8 mouse cellular contexts compared by ENCODE assay signal in the genomic region with DNA sequence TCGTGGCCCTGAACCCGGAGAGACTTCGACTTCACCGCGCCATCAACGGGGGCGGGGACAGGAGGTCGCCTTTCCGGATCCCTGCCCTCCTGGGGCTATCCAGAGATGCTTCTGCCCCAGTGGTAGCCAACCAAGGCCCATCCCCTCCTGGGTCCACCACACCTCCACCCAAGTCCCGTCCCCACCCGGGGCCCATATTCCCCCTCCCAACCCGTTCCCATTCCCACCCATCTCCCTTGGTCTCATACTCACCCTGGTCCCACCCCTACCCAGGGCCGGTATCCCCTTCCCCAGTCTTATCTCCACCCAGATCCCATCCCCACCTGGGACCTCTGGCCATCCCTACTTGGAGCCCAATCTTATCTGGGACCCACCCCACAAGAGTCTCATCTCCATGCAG. TPM values are rescaled to one million over a fixed set of nuclear protein-coding genes. Genes with fewer than 3 reads are reported as not detected.
DNase-seq lines count a peak whose midpoint lies in the region; ATAC-seq lines count a peak whose summit lies in the region.

No protein-coding gene starts in this region.

- 7% methylated on average over 13 of the region's 13 CpGs for WGBS in lung, embryonic 15.5 days
- WGBS in forebrain, embryonic 10.5 days: 4% methylated on average over 13 of the region's 13 CpGs
- WGBS in intestine, embryonic 16.5 days: 4% methylated on average over 13 of the region's 13 CpGs
- WGBS in neural tube, embryonic 13.5 days: 3% methylated on average over 13 of the region's 13 CpGs

- no peaks in the 10 kb centered on the region for H3K36me3 ChIP-seq in lung, embryonic 15.5 days
- H3K36me3 ChIP-seq in forebrain, embryonic 10.5 days (replicated peaks): no peaks in the 10 kb centered on the region
- no peaks in the 10 kb centered on the region for H3K36me3 ChIP-seq in intestine, embryonic 16.5 days (ENCODE audit: control insufficient read depth, insufficient read depth, low read length)
- H3K36me3 ChIP-seq in neural tube, embryonic 13.5 days: no peaks in the 10 kb centered on the region

- H3K27ac ChIP-seq in lung, embryonic 15.5 days: no peak overlapping the region
- peak overlapping the region; percentile 84 for H3K27ac ChIP-seq in forebrain, embryonic 10.5 days
- H3K27ac ChIP-seq in intestine, embryonic 16.5 days (ENCODE audit: low read length): no peak overlapping the region
- no peak overlapping the region for H3K27ac ChIP-seq in neural tube, embryonic 13.5 days (replicated peaks)

- H3K4me2 ChIP-seq in lung, embryonic 15.5 days: peak overlapping the region; percentile 67
- peak overlapping the region; percentile 93 for H3K4me2 ChIP-seq in intestine, embryonic 16.5 days (ENCODE audit: low read depth, low read length)
- peak overlapping the region; percentile 61 for H3K4me2 ChIP-seq in neural tube, embryonic 13.5 days

- peaks cover 22% of the 10 kb centered on the region for H3K4me1 ChIP-seq in lung, embryonic 15.5 days
- H3K4me1 ChIP-seq in forebrain, embryonic 10.5 days: peaks cover 30% of the 10 kb centered on the region
- peaks cover 16% of the 10 kb centered on the region for H3K4me1 ChIP-seq in intestine, embryonic 16.5 days (ENCODE audit: control insufficient read depth, insufficient read depth, low read length)
- H3K4me1 ChIP-seq in neural tube, embryonic 13.5 days (replicated peaks): peaks cover 25% of the 10 kb centered on the region

- H3K9me3 ChIP-seq in lung, embryonic 15.5 days: no peaks in the 10 kb centered on the region
- 0 out of 2 replicates have a peak, but pooled peaks cover 3% of the 10 kb centered on the region for H3K9me3 ChIP-seq in forebrain, embryonic 10.5 days
- no peaks in the 10 kb centered on the region for H3K9me3 ChIP-seq in intestine, embryonic 16.5 days (ENCODE audit: control insufficient read depth, low read length)
- no peaks in the 10 kb centered on the region for H3K9me3 ChIP-seq in neural tube, embryonic 13.5 days

- H3K4me3 ChIP-seq in lung, embryonic 15.5 days: peak overlapping the region; percentile 38
- peak overlapping the region; percentile 59 for H3K4me3 ChIP-seq in forebrain, embryonic 10.5 days
- peak overlapping the region; percentile 52 for H3K4me3 ChIP-seq in intestine, embryonic 16.5 days (ENCODE audit: low read length)
- peak overlapping the region; percentile 32 for H3K4me3 ChIP-seq in neural tube, embryonic 13.5 days

- no peak for DNase-seq in lung, postnatal 10 days
- no peak for DNase-seq in forebrain, embryonic 10.5 days (ENCODE audit: extremely low spot score, low spot score)
- DNase-seq in thymus, postnatal 14 days: no peak
- DNase-seq in urinary bladder, postnatal 36 days (ENCODE audit: low spot score in 2 of 2): no peak
- DNase-seq in layer of hippocampus, adult 11-12 months (ENCODE audit: low spot score): no peak

- H3K9ac ChIP-seq in lung, embryonic 15.5 days: peak overlapping the region; percentile 18; the same call in 1 of the 2 replicates
- peak overlapping the region; percentile 69 for H3K9ac ChIP-seq in intestine, embryonic 16.5 days (ENCODE audit: low read depth, low read length)
- H3K9ac ChIP-seq in neural tube, embryonic 13.5 days: peak overlapping the region; percentile 62

- peaks cover 12% of the 10 kb centered on the region for H3K27me3 ChIP-seq in lung, embryonic 15.5 days
- H3K27me3 ChIP-seq in forebrain, embryonic 10.5 days (ENCODE audit: poor library complexity, severe bottlenecking): peaks cover 33% of the 10 kb centered on the region
- H3K27me3 ChIP-seq in intestine, embryonic 16.5 days (replicated peaks; ENCODE audit: control insufficient read depth, insufficient read depth, low read length): no peaks in the 10 kb centered on the region; the same call in 1 of the 2 replicates
- no peaks in the 10 kb centered on the region for H3K27me3 ChIP-seq in neural tube, embryonic 13.5 days

- ATAC-seq in lung, embryonic 15.5 days (ENCODE audit: borderline replicate concordance, extremely low read depth, low FRiP score, low TSS enrichment): peak; percentile 16; the same call in 1 of the 2 replicates
- peak; percentile 34 for ATAC-seq in intestine, embryonic 16.5 days
- ATAC-seq in neural tube, embryonic 13.5 days (ENCODE audit: low read depth): 0 out of 2 replicates have a peak, but pooled peaks have one; percentile 30

RNA-seq across cellular contexts. Expression of a gene that starts 36.7 kb away (rescaled TPM):
- 10.8 and 12.8 TPM in 2 replicates for polyA plus RNA-seq in lung, embryonic 15.5 days (2015; fragmentation: Nextera tagmentation; extraction: Ambion mirVana)
- polyA plus RNA-seq in forebrain, embryonic 10.5 days (2016; fragmentation: Nextera tagmentation; extraction: Ambion mirVana): 9.3 and 10.4 TPM in 2 replicates
- polyA plus RNA-seq in intestine, embryonic 16.5 days (2015; fragmentation: Nextera tagmentation; extraction: Ambion mirVana): 7.8 and 13.9 TPM in 2 replicates
- polyA plus RNA-seq in neural tube, embryonic 13.5 days (2015; fragmentation: Nextera tagmentation; extraction: Ambion mirVana): 7.5 and 9.1 TPM in 2 replicates

Comparison
In these comparisons a context has a peak if more than half of its experiments do, and no peak if none do; other contexts are left out.
1. H3K9ac ChIP-seq: peak in every context shown above with its lines; median percentile 69 in intestine, embryonic 16.5 days; 62 in neural tube, embryonic 13.5 days; 18 in lung, embryonic 15.5 days.